Mouse (Mus musculus): ENCODE data around the gene Setd5. TPM values are rescaled to one million over a fixed set of nuclear protein-coding genes. Genes with fewer than 3 reads are reported as not detected.

The Setd5 gene
- polyA plus RNA-seq, 1 experiment from 2014 or later = 44.1 TPM

GRCm38 (mm10) chr6:113120806-113121205, 43.6 kb downstream of the Setd5 start:
- WGBS = 95% methylated on average over 10 of the region's 10 CpGs
- Histone ChIP-seq H3K27ac (ENCODE audit: low read depth, low read length) (no peak overlapping the region), H3K36me3 (ENCODE audit: control insufficient read depth, insufficient read depth, low read length) (peaks cover 84% of the 10 kb centered on the region), H3K9me3 (replicated peaks; ENCODE audit: control insufficient read depth, low read length) (no peaks in the 10 kb centered on the region), H3K4me2 (ENCODE audit: low read length) (no peak overlapping the region), H3K4me3 (ENCODE audit: low read depth, low read length) (no peak overlapping the region), H3K9ac (ENCODE audit: low read length) (no peak overlapping the region), H3K27me3 (replicated peaks; ENCODE audit: control insufficient read depth, insufficient read depth, low read length) (no peaks in the 10 kb centered on the region), H3K4me1 (ENCODE audit: control insufficient read depth, insufficient read depth, low read length) (no peaks in the 10 kb centered on the region)
- ATAC-seq (no peak), DNase-seq (ENCODE audit: low spot score) (no peak)

- Histone ChIP-seq H3K9ac (ENCODE audit: low read length) (no peak overlapping the region), H3K36me3 (ENCODE audit: control insufficient read depth, insufficient read depth, low read length) (peaks cover 66% of the 10 kb centered on the region), H3K27me3 (replicated peaks; ENCODE audit: control insufficient read depth, insufficient read depth, low read length) (no peaks in the 10 kb centered on the region), H3K9me3 (replicated peaks; ENCODE audit: control insufficient read depth, low read length) (no peaks in the 10 kb centered on the region), H3K27ac (ENCODE audit: low read depth, low read length) (no peak overlapping the region), H3K4me3 (ENCODE audit: low read depth, low read length) (no peak overlapping the region), H3K4me2 (ENCODE audit: low read length) (no peak overlapping the region), H3K4me1 (ENCODE audit: control insufficient read depth, insufficient read depth, low read length) (no peaks in the 10 kb centered on the region)
- no peak for ATAC-seq
- 78% methylated on average over 2 of the region's 2 CpGs for WGBS
- no peak for DNase-seq (ENCODE audit: low spot score)
These were observed 56.2 kb downstream of the Setd5 start for GRCm38 (mm10) chr6:113133360-113133759.

- WGBS = 87% methylated on average over 1 of the region's 1 CpGs
- DNase-seq (ENCODE audit: low spot score) (no peak), ATAC-seq (no peak)
- Histone ChIP-seq H3K4me3 (ENCODE audit: low read depth, low read length) (no peak overlapping the region), H3K4me2 (ENCODE audit: low read length) (no peak overlapping the region), H3K4me1 (ENCODE audit: control insufficient read depth, insufficient read depth, low read length) (no peaks in the 10 kb centered on the region), H3K27ac (ENCODE audit: low read depth, low read length) (no peak overlapping the region), H3K9me3 (replicated peaks; ENCODE audit: control insufficient read depth, low read length) (no peaks in the 10 kb centered on the region), H3K27me3 (replicated peaks; ENCODE audit: control insufficient read depth, insufficient read depth, low read length) (no peaks in the 10 kb centered on the region), H3K9ac (ENCODE audit: low read length) (no peak overlapping the region), H3K36me3 (ENCODE audit: control insufficient read depth, insufficient read depth, low read length) (peaks cover 77% of the 10 kb centered on the region)
These were observed 64.4 kb downstream of the Setd5 start for GRCm38 (mm10) chr6:113141389-113142094.

GRCm38 (mm10) chr6:113144764-113145163, 67.6 kb downstream of the Setd5 start:
- no peak for ATAC-seq

GRCm38 (mm10) chr6:113145249-113145648, 68.1 kb downstream of the Setd5 start:
- no peak for ATAC-seq
- H3K4me2 ChIP-seq (ENCODE audit: low read length) = no peak overlapping the region
- no peak overlapping the region for H3K9ac ChIP-seq (ENCODE audit: low read length)
- no peak for DNase-seq (ENCODE audit: low spot score)
- no peaks in the 10 kb centered on the region for H3K4me1 ChIP-seq (ENCODE audit: control insufficient read depth, insufficient read depth, low read length)
- H3K9me3 ChIP-seq (replicated peaks; ENCODE audit: control insufficient read depth, low read length) = no peaks in the 10 kb centered on the region
- H3K27ac ChIP-seq (ENCODE audit: low read depth, low read length) = no peak overlapping the region
- H3K4me3 ChIP-seq (ENCODE audit: low read depth, low read length) = no peak overlapping the region
- H3K27me3 ChIP-seq (replicated peaks; ENCODE audit: control insufficient read depth, insufficient read depth, low read length) = no peaks in the 10 kb centered on the region
- peaks cover 84% of the 10 kb centered on the region for H3K36me3 ChIP-seq (ENCODE audit: control insufficient read depth, insufficient read depth, low read length)
- WGBS = 92% methylated on average over 4 of the region's 4 CpGs

More at GRCm38 (mm10) chr6:113144764-113145163, 67.6 kb downstream of the Setd5 start:
- Histone ChIP-seq H3K4me3 (ENCODE audit: low read depth, low read length) (no peak overlapping the region), H3K4me2 (ENCODE audit: low read length) (no peak overlapping the region), H3K4me1 (ENCODE audit: control insufficient read depth, insufficient read depth, low read length) (no peaks in the 10 kb centered on the region), H3K27me3 (replicated peaks; ENCODE audit: control insufficient read depth, insufficient read depth, low read length) (no peaks in the 10 kb centered on the region), H3K27ac (ENCODE audit: low read depth, low read length) (no peak overlapping the region), H3K9ac (ENCODE audit: low read length) (no peak overlapping the region), H3K9me3 (replicated peaks; ENCODE audit: control insufficient read depth, low read length) (no peaks in the 10 kb centered on the region), H3K36me3 (ENCODE audit: control insufficient read depth, insufficient read depth, low read length) (peaks cover 81% of the 10 kb centered on the region)
- DNase-seq (ENCODE audit: low spot score) = no peak
- WGBS = 97% methylated on average over 1 of the region's 1 CpGs

GRCm38 (mm10) chr6:113154071-113154470, 76.9 kb downstream of the Setd5 start:
- H3K9ac ChIP-seq (ENCODE audit: low read length) = no peak overlapping the region
- H3K4me2 ChIP-seq (ENCODE audit: low read length) = no peak overlapping the region
- ATAC-seq (no peak), DNase-seq (ENCODE audit: low spot score) (no peak)
- WGBS = 98% methylated on average over 8 of the region's 8 CpGs
- H3K36me3 ChIP-seq (ENCODE audit: control insufficient read depth, insufficient read depth, low read length) = peaks cover 76% of the 10 kb centered on the region
- no peaks in the 10 kb centered on the region for H3K9me3 ChIP-seq (replicated peaks; ENCODE audit: control insufficient read depth, low read length)
- no peaks in the 10 kb centered on the region for H3K27me3 ChIP-seq (replicated peaks; ENCODE audit: control insufficient read depth, insufficient read depth, low read length)
- H3K4me1 ChIP-seq (ENCODE audit: control insufficient read depth, insufficient read depth, low read length) = no peaks in the 10 kb centered on the region
- no peak overlapping the region for H3K4me3 ChIP-seq (ENCODE audit: low read depth, low read length)
- no peak overlapping the region for H3K27ac ChIP-seq (ENCODE audit: low read depth, low read length)

- Histone ChIP-seq H3K4me3 (ENCODE audit: low read depth, low read length) (no peak overlapping the region), H3K36me3 (ENCODE audit: control insufficient read depth, insufficient read depth, low read length) (peaks cover 68% of the 10 kb centered on the region), H3K27me3 (replicated peaks; ENCODE audit: control insufficient read depth, insufficient read depth, low read length) (no peaks in the 10 kb centered on the region), H3K4me2 (ENCODE audit: low read length) (no peak overlapping the region), H3K9ac (ENCODE audit: low read length) (no peak overlapping the region), H3K9me3 (replicated peaks; ENCODE audit: control insufficient read depth, low read length) (no peaks in the 10 kb centered on the region), H3K27ac (ENCODE audit: low read depth, low read length) (no peak overlapping the region), H3K4me1 (ENCODE audit: control insufficient read depth, insufficient read depth, low read length) (no peaks in the 10 kb centered on the region)
- DNase-seq (ENCODE audit: low spot score) (no peak), ATAC-seq (no peak)
- WGBS = 80% methylated on average over 6 of the region's 6 CpGs
These were observed 77.7 kb downstream of the Setd5 start for GRCm38 (mm10) chr6:113154886-113155285.

GRCm38 (mm10) chr6:113156064-113156463, 78.9 kb downstream of the Setd5 start:
- no peaks in the 10 kb centered on the region for H3K4me1 ChIP-seq (ENCODE audit: control insufficient read depth, insufficient read depth, low read length)
- ATAC-seq (no peak), DNase-seq (ENCODE audit: low spot score) (no peak)
- H3K27me3 ChIP-seq (replicated peaks; ENCODE audit: control insufficient read depth, insufficient read depth, low read length) = no peaks in the 10 kb centered on the region
- peaks cover 63% of the 10 kb centered on the region for H3K36me3 ChIP-seq (ENCODE audit: control insufficient read depth, insufficient read depth, low read length)
- H3K4me3 ChIP-seq (ENCODE audit: low read depth, low read length) = no peak overlapping the region
- no peak overlapping the region for H3K4me2 ChIP-seq (ENCODE audit: low read length)
- H3K9ac ChIP-seq (ENCODE audit: low read length) = no peak overlapping the region
- no peak overlapping the region for H3K27ac ChIP-seq (ENCODE audit: low read depth, low read length)
- H3K9me3 ChIP-seq (replicated peaks; ENCODE audit: control insufficient read depth, low read length) = no peaks in the 10 kb centered on the region
- WGBS = 92% methylated on average over 4 of the region's 4 CpGs

- no peak for DNase-seq (ENCODE audit: low spot score)
- Histone ChIP-seq H3K36me3 (ENCODE audit: control insufficient read depth, insufficient read depth, low read length) (peaks cover 24% of the 10 kb centered on the region), H3K9me3 (replicated peaks; ENCODE audit: control insufficient read depth, low read length) (no peaks in the 10 kb centered on the region), H3K4me3 (ENCODE audit: low read depth, low read length) (no peak overlapping the region), H3K9ac (ENCODE audit: low read length) (no peak overlapping the region), H3K27ac (ENCODE audit: low read depth, low read length) (no peak overlapping the region), H3K4me1 (ENCODE audit: control insufficient read depth, insufficient read depth, low read length) (no peaks in the 10 kb centered on the region), H3K27me3 (replicated peaks; ENCODE audit: control insufficient read depth, insufficient read depth, low read length) (no peaks in the 10 kb centered on the region), H3K4me2 (ENCODE audit: low read length) (no peak overlapping the region)
- 95% methylated on average over 10 of the region's 10 CpGs for WGBS
- ATAC-seq = no peak
These were observed 82.9 kb downstream of the Setd5 start for GRCm38 (mm10) chr6:113160106-113160505.
